Mouse (Mus musculus): ENCODE results near the gene Il13.

- TF ChIP-seq CTCF (IDR thresholded peaks at IDR 0.05; ENCODE audit: low read depth, low read length) (no peak), GATA1 (IDR thresholded peaks at IDR 0.05; ENCODE audit: borderline replicate concordance, low read length) (no peak)
Measured at GRCm38 (mm10) chr11:53664091-53664490, 29.6 kb upstream of the Il13 start.
